Mouse (Mus musculus) intestine, embryonic 15.5 days (tissue): Measurements from ENCODE around the gene Ktn1. TPM values are rescaled to one million over a fixed set of nuclear protein-coding genes. Genes with fewer than 3 reads are reported as not detected.

Experiments
- ATAC-seq: fragments of 200-750 bp; cut with Nextera tagmentation; 2 replicates; pipeline ENCODE4 v1.8.0; 2017; ENCODE audit warnings: moderate TSS enrichment, moderate library complexity
- H3K27ac ChIP-seq: fragments of 300-500 bp; sonication (generic); 2 replicates; pipeline ENCODE4 v1.5.1; 2015; ENCODE audit warnings: mild to moderate bottlenecking, inconsistent platforms
- H3K27me3 ChIP-seq: fragments of 300-500 bp; sonication (generic); replicated peaks from 2 replicates; pipeline ENCODE4 v1.6.1; 2015; ENCODE audit warnings: inconsistent platforms
- H3K36me3 ChIP-seq: fragments of 300-500 bp; sonication (generic); 2 replicates; pipeline ENCODE4 v1.6.1; 2015; ENCODE audit warnings: inconsistent platforms
- H3K4me1 ChIP-seq: fragments of 300-500 bp; sonication (generic); replicated peaks from 2 replicates; pipeline ENCODE4 v1.6.1; 2015; ENCODE audit warnings: inconsistent platforms
- H3K4me2 ChIP-seq: fragments of 300-500 bp; sonication (generic); replicated peaks from 2 replicates; pipeline ENCODE4 v1.6.1; 2015; ENCODE audit warnings: mild to moderate bottlenecking, inconsistent platforms
- H3K4me3 ChIP-seq: fragments of 300-500 bp; sonication (generic); replicated peaks from 2 replicates; pipeline ENCODE4 v1.5.1; 2015; ENCODE audit warnings: inconsistent platforms
- H3K9ac ChIP-seq: fragments of 300-500 bp; sonication (generic); 2 replicates; pipeline ENCODE4 v1.6.1; 2015; ENCODE audit warnings: inconsistent platforms
- H3K9me3 ChIP-seq: fragments of 300-500 bp; sonication (generic); 2 replicates; pipeline ENCODE4 v1.6.1; 2016; ENCODE audit warnings: inconsistent platforms
- WGBS: fragments of 180-500 bp; shearing (Covaris S2); methylation state at CpG from one replicate; pipeline ENCODE4 v1.1.7; 2015; 5-methylcytosine and 5-hydroxymethylcytosine counted together
- polyA plus RNA-seq: library from polyadenylated mRNA; unstranded; fragments of >200 nt; fragmentation: Nextera tagmentation; extraction: Ambion mirVana; gene quantifications from 2 replicates; pipeline ENCODE4 v1.2.1, GENCODE M21; 2015

The Ktn1 gene
- polyA plus RNA-seq, 1 experiment from 2014 or later = 54.5 TPM

GRCm38 (mm10) chr14:47682886-47683285 lies 34.6 kb downstream of the Ktn1 start:
- Histone ChIP-seq H3K4me3 (no peak overlapping the region), H3K27ac (no peak overlapping the region), H3K4me1 (no peaks in the 10 kb centered on the region), H3K36me3 (peaks cover 33% of the 10 kb centered on the region), H3K4me2 (no peak overlapping the region), H3K9me3 (no peaks in the 10 kb centered on the region), H3K27me3 (no peaks in the 10 kb centered on the region), H3K9ac (no peak overlapping the region)
- 94% methylated on average over 10 of the region's 10 CpGs for WGBS
- ATAC-seq = no peak

- H3K27me3 ChIP-seq = no peaks in the 10 kb centered on the region
- peaks cover 29% of the 10 kb centered on the region for H3K36me3 ChIP-seq
- WGBS = 94% methylated on average over 5 of the region's 5 CpGs
- no peak overlapping the region for H3K4me2 ChIP-seq
- no peak overlapping the region for H3K4me3 ChIP-seq
- ATAC-seq = no peak
- H3K27ac ChIP-seq = no peak overlapping the region
- no peaks in the 10 kb centered on the region for H3K4me1 ChIP-seq
- H3K9me3 ChIP-seq = no peaks in the 10 kb centered on the region
- H3K9ac ChIP-seq = no peak overlapping the region
These were observed 36.3 kb downstream of the Ktn1 start for GRCm38 (mm10) chr14:47684579-47684978.

GRCm38 (mm10) chr14:47699126-47699525 lies 50.9 kb downstream of the Ktn1 start:
- H3K36me3 ChIP-seq = peaks cover 22% of the 10 kb centered on the region
- H3K9ac ChIP-seq = no peak overlapping the region
- 86% methylated on average over 5 of the region's 5 CpGs for WGBS

GRCm38 (mm10) chr14:47709546-47709945 lies 61.3 kb downstream of the Ktn1 start:
- Histone ChIP-seq H3K9ac (no peak overlapping the region), H3K4me1 (no peaks in the 10 kb centered on the region), H3K4me2 (no peak overlapping the region), H3K27me3 (no peaks in the 10 kb centered on the region), H3K9me3 (no peaks in the 10 kb centered on the region), H3K4me3 (no peak overlapping the region), H3K27ac (no peak overlapping the region), H3K36me3 (peaks cover 23% of the 10 kb centered on the region)
- WGBS = 74% methylated on average over 3 of the region's 3 CpGs
- no peak for ATAC-seq

More at GRCm38 (mm10) chr14:47699126-47699525, 50.9 kb downstream of the Ktn1 start:
- Histone ChIP-seq H3K9me3 (no peaks in the 10 kb centered on the region), H3K4me2 (no peak overlapping the region), H3K27me3 (no peaks in the 10 kb centered on the region), H3K4me1 (no peaks in the 10 kb centered on the region), H3K27ac (no peak overlapping the region), H3K4me3 (no peak overlapping the region)
- ATAC-seq = no peak

GRCm38 (mm10) chr14:47715771-47716170 lies 67.5 kb downstream of the Ktn1 start:
- no peak overlapping the region for H3K4me2 ChIP-seq
- 87% methylated on average over 3 of the region's 3 CpGs for WGBS
- H3K27me3 ChIP-seq = no peaks in the 10 kb centered on the region
- H3K9ac ChIP-seq = no peak overlapping the region
- no peak overlapping the region for H3K27ac ChIP-seq
- no peaks in the 10 kb centered on the region for H3K9me3 ChIP-seq
- H3K4me3 ChIP-seq = no peak overlapping the region
- ATAC-seq = no peak
- H3K4me1 ChIP-seq = no peaks in the 10 kb centered on the region
- peaks cover 9% of the 10 kb centered on the region; the same call in 1 of the 2 replicates for H3K36me3 ChIP-seq

- Histone ChIP-seq H3K4me1 (no peaks in the 10 kb centered on the region), H3K36me3 (0 out of 2 replicates have a peak, but pooled peaks cover 6% of the 10 kb centered on the region), H3K27ac (no peak overlapping the region), H3K4me3 (no peak overlapping the region), H3K9me3 (no peaks in the 10 kb centered on the region), H3K27me3 (no peaks in the 10 kb centered on the region), H3K9ac (no peak overlapping the region), H3K4me2 (no peak overlapping the region)
- ATAC-seq = no peak
- 96% methylated on average over 14 of the region's 14 CpGs for WGBS
These were observed 69.8 kb downstream of the Ktn1 start for GRCm38 (mm10) chr14:47717916-47718606.

- no peak overlapping the region for H3K9ac ChIP-seq
- no peak overlapping the region for H3K4me2 ChIP-seq
- no peaks in the 10 kb centered on the region for H3K9me3 ChIP-seq
- H3K4me1 ChIP-seq = no peaks in the 10 kb centered on the region
- H3K36me3 ChIP-seq = peaks cover 8% of the 10 kb centered on the region; the same call in 1 of the 2 replicates
- no peak for ATAC-seq
- H3K27me3 ChIP-seq = no peaks in the 10 kb centered on the region
- no peak overlapping the region for H3K27ac ChIP-seq
- WGBS = 91% methylated on average over 4 of the region's 4 CpGs
- no peak overlapping the region for H3K4me3 ChIP-seq
These were observed 71.8 kb downstream of the Ktn1 start for GRCm38 (mm10) chr14:47720023-47720422.

GRCm38 (mm10) chr14:47723035-47723434 lies 74.8 kb downstream of the Ktn1 start:
- Histone ChIP-seq H3K4me1 (no peaks in the 10 kb centered on the region), H3K9me3 (no peaks in the 10 kb centered on the region), H3K27me3 (no peaks in the 10 kb centered on the region), H3K27ac (no peak overlapping the region), H3K4me3 (no peak overlapping the region), H3K9ac (no peak overlapping the region), H3K4me2 (no peak overlapping the region), H3K36me3 (peaks cover 11% of the 10 kb centered on the region)
- ATAC-seq = no peak

GRCm38 (mm10) chr14:47728594-47728993 lies 80.3 kb downstream of the Ktn1 start:
- Histone ChIP-seq H3K36me3 (peaks cover 24% of the 10 kb centered on the region), H3K4me3 (no peak overlapping the region), H3K9me3 (no peaks in the 10 kb centered on the region), H3K27me3 (no peaks in the 10 kb centered on the region), H3K4me1 (no peaks in the 10 kb centered on the region), H3K27ac (no peak overlapping the region), H3K9ac (no peak overlapping the region), H3K4me2 (no peak overlapping the region)
- ATAC-seq = no peak
- 100% methylated on average over 1 of the region's 1 CpGs for WGBS

- no peak overlapping the region for H3K4me3 ChIP-seq
- H3K36me3 ChIP-seq = 0 out of 2 replicates have a peak, but pooled peaks cover 18% of the 10 kb centered on the region
- no peak overlapping the region for H3K9ac ChIP-seq
- WGBS = 88% methylated on average over 12 of the region's 12 CpGs
- no peaks in the 10 kb centered on the region for H3K27me3 ChIP-seq
- H3K4me2 ChIP-seq = no peak overlapping the region
- ATAC-seq = no peak
- H3K27ac ChIP-seq = no peak overlapping the region
- H3K4me1 ChIP-seq = no peaks in the 10 kb centered on the region
- no peaks in the 10 kb centered on the region for H3K9me3 ChIP-seq
These were observed 87.1 kb downstream of the Ktn1 start for GRCm38 (mm10) chr14:47735354-47735753.

- peaks cover 3% of the 10 kb centered on the region; the same call in 1 of the 2 replicates for H3K4me1 ChIP-seq
- no peak overlapping the region for H3K4me2 ChIP-seq
- H3K9ac ChIP-seq = no peak overlapping the region
- H3K9me3 ChIP-seq = no peaks in the 10 kb centered on the region
- H3K27ac ChIP-seq = no peak overlapping the region
- WGBS = 88% methylated on average over 8 of the region's 8 CpGs
- H3K4me3 ChIP-seq = no peak overlapping the region
- 0 out of 2 replicates have a peak, but pooled peaks cover 18% of the 10 kb centered on the region for H3K36me3 ChIP-seq
- no peak for ATAC-seq
- no peaks in the 10 kb centered on the region for H3K27me3 ChIP-seq
These were observed 88.2 kb downstream of the Ktn1 start for GRCm38 (mm10) chr14:47736471-47736870.

- H3K4me2 ChIP-seq = no peak overlapping the region
- H3K36me3 ChIP-seq = 0 out of 2 replicates have a peak, but pooled peaks cover 12% of the 10 kb centered on the region
- peaks cover 3% of the 10 kb centered on the region; the same call in 1 of the 2 replicates for H3K4me1 ChIP-seq
- H3K9ac ChIP-seq = no peak overlapping the region
- no peak for ATAC-seq
- 80% methylated on average over 5 of the region's 5 CpGs for WGBS
- no peak overlapping the region for H3K27ac ChIP-seq
- H3K27me3 ChIP-seq = no peaks in the 10 kb centered on the region
- H3K4me3 ChIP-seq = no peak overlapping the region
- H3K9me3 ChIP-seq = no peaks in the 10 kb centered on the region
These were observed 92.2 kb downstream of the Ktn1 start for GRCm38 (mm10) chr14:47740316-47740996.
